Mouse (Mus musculus) C2C12 (cell line): Measurements from ENCODE around the gene Arhgef12. TPM values are rescaled to one million over a fixed set of nuclear protein-coding genes. Genes with fewer than 3 reads are reported as not detected.

ENCODE experiments used
- H3K27me3 ChIP-seq: one replicate; pipeline ENCODE4 v1.6.1; 2011; ENCODE audit not compliant: control insufficient read depth, insufficient read depth, insufficient read length
- H3K36me3 ChIP-seq: one replicate; pipeline ENCODE4 v1.6.1; 2011; ENCODE audit not compliant: control insufficient read depth, insufficient read depth
- H3K4me3 ChIP-seq: one replicate; pipeline ENCODE4 v1.5.1; 2011; ENCODE audit warnings: mild to moderate bottlenecking, control low read depth; ENCODE audit not compliant: poor library complexity, insufficient read depth, severe bottlenecking
- H3K79me2 ChIP-seq: one replicate; pipeline ENCODE4 v1.6.1; 2011; ENCODE audit not compliant: control insufficient read depth, insufficient read depth
- H3K79me3 ChIP-seq: one replicate; pipeline ENCODE4 v1.6.1; 2011; ENCODE audit warnings: low read depth, control low read depth
- H3ac ChIP-seq: one replicate; pipeline ENCODE3; 2011; ENCODE audit warnings: low read depth; ENCODE audit not compliant: control insufficient read depth, insufficient read length
- CEBPB ChIP-seq: IDR thresholded peaks from one replicate; pipeline ENCODE4 v1.6.1; 2011; ENCODE audit warnings: low read depth, mild to moderate bottlenecking, control low read depth, moderate library complexity
- CTCF ChIP-seq: IDR thresholded peaks from one replicate; pipeline ENCODE4 v1.5.1; 2011; ENCODE audit not compliant: control insufficient read depth, insufficient read depth, insufficient read length
- FOSL1 ChIP-seq: IDR thresholded peaks from one replicate; pipeline ENCODE4 v1.8.0; 2011; ENCODE audit warnings: mild to moderate bottlenecking, low read length; ENCODE audit not compliant: poor library complexity, insufficient read depth, severe bottlenecking
- MAX ChIP-seq: IDR thresholded peaks from one replicate; pipeline ENCODE4 v1.6.1; 2011; ENCODE audit warnings: mild to moderate bottlenecking, control low read depth
- MYOD1 ChIP-seq: IDR thresholded peaks from one replicate; pipeline ENCODE4 v1.6.1; 2011; ENCODE audit warnings: low read depth; ENCODE audit not compliant: control insufficient read depth, insufficient read length
- MYOG ChIP-seq: IDR thresholded peaks from one replicate; pipeline ENCODE4 v1.6.1; 2011; ENCODE audit not compliant: control insufficient read depth, insufficient read length; ENCODE audit errors: extremely low read depth
- USF1 ChIP-seq: IDR thresholded peaks from one replicate; pipeline ENCODE4 v1.6.1; 2011; ENCODE audit warnings: low read depth, mild to moderate bottlenecking, control low read depth, moderate library complexity
- polyA plus RNA-seq: library from polyadenylated mRNA; unstranded; fragments of >200 nt; fragmentation: generic; extraction: Trizol; gene quantifications from one replicate; pipeline ENCODE4 v1.2.1, GENCODE M21; 2012; ENCODE audit warnings: missing spikeins

Arhgef12 gene
- polyA plus RNA-seq, 1 experiment: 13.8 TPM

GRCm38 (mm10) chr9:42964366-42964765 lies 142.7 kb downstream of the Arhgef12 start:
- no peaks in the 10 kb centered on the region for H3K79me3 ChIP-seq
- no peaks in the 10 kb centered on the region for H3K27me3 ChIP-seq
- no peaks in the 10 kb centered on the region for H3K79me2 ChIP-seq
- H3K36me3 ChIP-seq: peaks cover 11% of the 10 kb centered on the region
- TF ChIP-seq MYOG: no peak
- TF ChIP-seq MYOD1: no peak
- TF ChIP-seq FOSL1: no peak
- no peak for TF ChIP-seq CEBPB
- TF ChIP-seq MAX: no peak
- no peak for TF ChIP-seq USF1
- no peak for TF ChIP-seq CTCF
- no peak overlapping the region for H3ac ChIP-seq
- H3K4me3 ChIP-seq: no peak overlapping the region

GRCm38 (mm10) chr9:42962506-42962905 lies 144.5 kb downstream of the Arhgef12 start:
- no peaks in the 10 kb centered on the region for H3K79me2 ChIP-seq

DNA sequence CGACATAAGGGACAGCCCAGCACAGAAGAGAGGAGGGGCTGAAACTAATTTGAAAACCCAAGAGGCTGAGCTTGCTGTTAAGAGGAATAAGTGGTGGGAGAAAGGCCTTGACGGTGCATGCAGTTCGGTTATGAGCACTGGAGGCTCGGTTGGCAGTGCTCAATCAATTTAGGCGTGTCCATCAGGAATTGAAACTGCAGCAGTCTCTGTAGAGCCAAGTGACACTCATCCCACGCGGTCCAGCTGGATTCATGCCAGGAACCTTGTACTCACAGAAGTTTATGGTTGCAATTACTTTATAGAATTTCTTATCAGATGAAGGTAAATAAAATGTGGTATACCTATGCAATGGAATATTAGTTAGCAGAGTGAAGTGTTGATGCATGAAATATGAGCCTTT lies 148.6 kb downstream of the Arhgef12 start:
- H3K79me2 ChIP-seq: no peaks in the 10 kb centered on the region
- no peaks in the 10 kb centered on the region for H3K36me3 ChIP-seq
- no peak for TF ChIP-seq MYOD1
- no peak for TF ChIP-seq MAX
- no peak for TF ChIP-seq CTCF
- TF ChIP-seq CEBPB: no peak
- TF ChIP-seq USF1: no peak
- TF ChIP-seq FOSL1: no peak
- no peak for TF ChIP-seq MYOG
- H3K27me3 ChIP-seq: no peaks in the 10 kb centered on the region
- H3K79me3 ChIP-seq: no peaks in the 10 kb centered on the region
- no peak overlapping the region for H3K4me3 ChIP-seq
- no peak overlapping the region for H3ac ChIP-seq

More at GRCm38 (mm10) chr9:42962506-42962905, 144.5 kb downstream of the Arhgef12 start:
- H3K36me3 ChIP-seq: peaks cover 5% of the 10 kb centered on the region
- no peak overlapping the region for H3ac ChIP-seq
- H3K4me3 ChIP-seq: no peak overlapping the region
- no peaks in the 10 kb centered on the region for H3K27me3 ChIP-seq
- H3K79me3 ChIP-seq: no peaks in the 10 kb centered on the region
- no peak for TF ChIP-seq MYOD1
- no peak for TF ChIP-seq FOSL1
- no peak for TF ChIP-seq MAX
- TF ChIP-seq CEBPB: no peak
- TF ChIP-seq CTCF: no peak
- no peak for TF ChIP-seq USF1
- TF ChIP-seq MYOG: no peak

DNA sequence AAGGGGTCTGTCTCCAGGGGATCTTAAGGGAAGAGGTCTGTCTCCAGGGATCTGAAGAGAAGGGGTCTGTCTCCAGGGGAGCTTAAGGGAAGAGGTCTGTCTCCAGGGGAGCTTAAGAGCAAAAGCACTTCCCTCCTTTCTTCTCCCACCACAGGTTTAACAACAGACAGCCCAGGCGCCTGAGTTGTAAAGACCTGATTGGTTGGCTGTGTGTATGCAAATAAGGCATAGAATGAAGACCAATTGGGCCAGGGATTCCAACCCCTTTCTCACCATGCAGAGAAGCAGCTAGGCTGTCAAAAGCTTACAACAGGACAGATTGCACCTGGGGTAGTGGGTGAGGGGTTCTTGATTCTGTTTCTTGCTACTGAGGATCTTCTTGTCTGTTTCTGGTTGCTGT lies 158.7 kb downstream of the Arhgef12 start:
- TF ChIP-seq MYOG (no peak), FOSL1 (no peak), MYOD1 (no peak), CTCF (no peak), USF1 (no peak), MAX (no peak), CEBPB (no peak)
- Histone ChIP-seq H3K79me3 (no peaks in the 10 kb centered on the region), H3K79me2 (no peaks in the 10 kb centered on the region), H3ac (no peak overlapping the region), H3K4me3 (no peak overlapping the region), H3K36me3 (no peaks in the 10 kb centered on the region), H3K27me3 (peaks cover 38% of the 10 kb centered on the region)

- Histone ChIP-seq H3K4me3 (no peak overlapping the region), H3K79me3 (no peaks in the 10 kb centered on the region), H3ac (no peak overlapping the region), H3K27me3 (peaks cover 62% of the 10 kb centered on the region), H3K36me3 (no peaks in the 10 kb centered on the region), H3K79me2 (no peaks in the 10 kb centered on the region)
- TF ChIP-seq MYOG: no peak
- TF ChIP-seq CEBPB: no peak
- no peak for TF ChIP-seq MYOD1
- no peak for TF ChIP-seq CTCF
- TF ChIP-seq FOSL1: no peak
- no peak for TF ChIP-seq MAX
Observed at GRCm38 (mm10) chr9:42945174-42945573, 161.9 kb downstream of the Arhgef12 start.

GRCm38 (mm10) chr9:42944536-42945006 lies 162.5 kb downstream of the Arhgef12 start:
- Histone ChIP-seq H3ac (no peak overlapping the region), H3K27me3 (peaks cover 67% of the 10 kb centered on the region), H3K79me3 (no peaks in the 10 kb centered on the region)

More at GRCm38 (mm10) chr9:42944536-42945006, 162.5 kb downstream of the Arhgef12 start:
- H3K79me2 ChIP-seq: no peaks in the 10 kb centered on the region
- TF ChIP-seq CEBPB: no peak
- TF ChIP-seq MAX: no peak
- no peak for TF ChIP-seq MYOG
- TF ChIP-seq CTCF: peak; percentile 93
- H3K4me3 ChIP-seq: peak overlapping the region; percentile 2
- no peaks in the 10 kb centered on the region for H3K36me3 ChIP-seq
